Mouse (Mus musculus) heart, adult 11 months (tissue): ENCODE data around the gene Lrtm2.

ENCODE experiments used
- DNase-seq: peaks from one replicate; pipeline ENCODE4 v3.0.0; 2022

Gene Lrtm2

GRCm38 (mm10) chr6:119333831-119334230, 3.3 kb upstream of the Lrtm2 start:
- no peak for DNase-seq

DNA sequence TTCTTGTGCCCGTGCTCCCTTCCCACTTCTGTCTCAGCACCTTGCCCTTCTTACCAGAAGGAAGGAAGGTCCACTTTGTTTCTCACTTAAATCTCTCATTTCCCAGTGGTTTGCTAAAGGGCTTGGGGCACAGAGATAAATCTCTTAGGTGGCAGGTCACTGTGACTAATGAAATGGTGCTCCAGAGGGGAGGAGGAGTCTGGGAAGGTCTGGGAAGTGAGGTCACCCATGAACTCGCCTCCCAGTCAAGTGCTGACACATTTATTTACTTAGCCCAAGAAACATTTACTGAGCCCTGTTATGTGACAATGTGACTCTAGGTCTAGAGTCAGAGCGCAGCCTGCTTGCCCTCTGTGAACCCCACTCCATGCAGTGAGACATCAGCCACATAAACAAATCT, 2.6 kb upstream of the Lrtm2 start:
- no peak for DNase-seq

GRCm38 (mm10) chr6:119332111-119332510, 1.5 kb upstream of the Lrtm2 start:
- no peak for DNase-seq

GRCm38 (mm10) chr6:119329936-119330335, 630 bp downstream of the Lrtm2 start:
- DNase-seq, result no peak

GRCm38 (mm10) chr6:119329215-119329714, 1.3 kb downstream of the Lrtm2 start:
- DNase-seq, result peak; percentile 95

- no peak for DNase-seq
These were observed 1.9 kb downstream of the Lrtm2 start for GRCm38 (mm10) chr6:119328521-119329115.

GRCm38 (mm10) chr6:119326541-119326940, 4.0 kb downstream of the Lrtm2 start:
- no peak for DNase-seq

- no peak for DNase-seq
These were observed 4.6 kb downstream of the Lrtm2 start for GRCm38 (mm10) chr6:119325978-119326377.

GRCm38 (mm10) chr6:119324776-119325175, 5.8 kb downstream of the Lrtm2 start:
- DNase-seq, result no peak

DNA sequence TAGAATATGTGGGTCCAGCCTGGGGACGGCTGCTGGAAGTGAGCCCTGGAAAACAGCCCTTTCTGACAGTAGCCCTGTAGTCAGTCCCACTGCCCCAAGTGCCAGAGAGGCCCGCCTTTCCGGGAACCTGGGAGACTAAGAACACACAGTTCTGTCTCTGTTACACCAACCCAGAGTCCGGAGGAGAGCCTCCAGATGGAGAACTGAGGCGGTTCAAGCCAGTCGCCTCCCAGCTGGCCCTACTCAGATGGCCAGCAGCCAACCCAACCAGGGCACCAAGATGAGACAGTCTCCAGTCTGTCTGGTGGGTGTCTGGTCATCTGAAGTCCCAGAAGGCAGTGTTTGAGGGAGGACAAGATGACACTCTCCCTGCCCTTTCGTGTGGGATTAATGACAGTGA, 8.8 kb downstream of the Lrtm2 start:
- DNase-seq, result no peak

- no peak for DNase-seq
These were observed 10.1 kb downstream of the Lrtm2 start for GRCm38 (mm10) chr6:119320481-119320880.

DNA sequence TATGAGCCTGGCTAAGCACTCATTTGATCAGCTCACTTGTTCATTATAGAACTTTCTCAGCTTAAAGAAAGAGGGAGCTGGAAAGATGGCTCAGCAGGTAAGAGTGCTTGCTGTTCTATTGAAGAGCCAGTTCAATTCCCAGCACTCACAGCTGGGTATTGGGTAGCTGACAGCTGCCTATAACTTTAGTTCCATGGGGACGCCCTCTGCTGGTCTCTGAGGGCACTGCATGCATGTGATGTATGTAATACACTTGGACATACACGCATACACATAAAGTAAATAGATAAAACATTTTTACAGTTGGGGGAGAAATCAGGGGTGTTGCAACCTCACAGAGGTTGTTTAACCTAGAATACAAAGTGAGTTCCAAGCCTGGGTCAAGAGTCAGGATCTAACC, 11.2 kb downstream of the Lrtm2 start:
- DNase-seq, result no peak

DNA sequence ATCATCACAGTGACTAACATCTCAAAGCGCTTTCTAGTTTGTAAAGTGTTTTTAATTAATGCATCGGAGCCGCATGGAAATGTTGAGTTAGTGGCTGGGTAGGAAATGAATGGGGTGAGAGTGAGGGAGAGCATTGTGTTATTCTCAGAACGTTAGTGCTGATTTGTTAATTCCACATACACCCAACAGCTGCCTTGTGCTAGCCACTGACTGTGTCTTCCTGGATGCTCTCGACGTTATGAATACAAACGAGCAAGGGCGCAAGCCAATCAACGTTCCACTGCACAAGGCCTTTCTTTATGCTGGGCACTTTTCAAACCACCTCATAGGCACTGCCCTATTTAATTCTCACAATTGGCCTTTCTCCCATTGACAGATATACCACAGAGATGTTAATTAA, 11.8 kb downstream of the Lrtm2 start:
- DNase-seq, result no peak

- DNase-seq, result no peak
These were observed 15.7 kb downstream of the Lrtm2 start for GRCm38 (mm10) chr6:119314751-119315476.

DNA sequence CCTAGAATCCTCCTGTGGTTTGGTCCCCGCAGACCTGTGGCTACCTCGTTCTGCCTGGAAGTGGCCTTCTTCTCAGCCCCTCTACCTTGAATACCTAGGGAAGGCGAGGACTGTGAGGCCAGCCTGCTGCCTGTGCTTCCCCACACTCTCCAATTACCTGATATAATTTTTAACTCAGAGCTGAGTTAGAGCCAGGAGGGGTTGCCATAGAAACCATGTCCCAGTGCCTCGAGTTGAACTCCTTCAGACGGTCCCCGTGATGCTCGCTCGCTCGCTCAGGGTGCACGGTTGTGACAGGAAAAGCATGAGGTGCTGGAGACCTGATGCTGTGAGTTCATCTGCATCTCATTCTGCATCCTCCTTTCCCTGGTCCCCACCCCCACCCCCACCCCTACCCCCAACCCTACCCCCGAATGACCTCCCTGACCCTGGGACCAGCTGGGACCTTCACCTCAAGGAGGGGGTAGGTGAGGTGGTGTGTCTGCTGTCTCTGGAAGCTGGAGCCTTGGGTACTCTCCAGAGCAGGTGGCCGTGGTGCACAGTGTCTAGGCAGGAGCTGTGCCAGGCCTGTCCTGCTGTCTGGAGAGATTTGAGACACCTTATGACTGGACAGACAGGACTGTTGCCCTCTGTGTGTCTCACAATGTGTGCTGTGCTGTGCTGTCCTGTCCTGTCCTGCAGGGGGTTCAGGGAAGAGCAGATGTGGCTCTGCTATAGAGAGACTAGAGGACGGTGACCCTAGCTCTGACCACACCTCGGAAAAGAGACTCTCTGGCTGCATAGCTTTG, 16.8 kb downstream of the Lrtm2 start:
- DNase-seq, result no peak

- no peak for DNase-seq
These were observed 17.5 kb downstream of the Lrtm2 start for GRCm38 (mm10) chr6:119313096-119313495.

GRCm38 (mm10) chr6:119312381-119312780, 18.2 kb downstream of the Lrtm2 start:
- no peak for DNase-seq

DNA sequence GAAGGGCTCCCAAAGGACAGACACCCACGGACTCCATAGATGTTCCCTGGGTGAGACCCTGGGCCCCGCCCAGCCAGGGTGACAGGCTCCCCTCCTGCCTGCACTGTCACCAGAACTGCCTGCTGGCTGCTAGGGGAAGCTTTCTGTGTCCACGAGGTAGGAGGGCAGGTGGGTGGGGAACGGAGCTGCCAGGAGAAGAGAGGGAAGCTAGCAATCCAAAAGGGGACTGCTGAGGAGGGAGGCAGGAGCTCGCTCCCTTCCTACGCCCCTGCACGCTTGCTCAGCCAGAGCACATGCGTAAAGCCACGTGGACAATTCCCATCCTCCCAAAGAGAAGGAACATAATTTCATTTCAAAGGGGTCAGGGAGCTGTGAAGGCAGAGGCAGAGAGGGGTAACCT, 20.4 kb downstream of the Lrtm2 start:
- no peak for DNase-seq

- no peak for DNase-seq
These were observed 22.6 kb downstream of the Lrtm2 start for GRCm38 (mm10) chr6:119307867-119308413.

GRCm38 (mm10) chr6:119303331-119303730, 27.2 kb downstream of the Lrtm2 start:
- DNase-seq, result no peak

GRCm38 (mm10) chr6:119301310-119301709, 29.3 kb downstream of the Lrtm2 start:
- DNase-seq, result no peak

GRCm38 (mm10) chr6:119280761-119281160, 49.8 kb downstream of the Lrtm2 start:
- DNase-seq, result peak; percentile 53

- no peak for DNase-seq
These were observed 53.9 kb downstream of the Lrtm2 start for GRCm38 (mm10) chr6:119276713-119277112.
